Mouse (Mus musculus): Measurements from ENCODE around the gene Fosb. TPM values are rescaled to one million over a fixed set of nuclear protein-coding genes. Genes with fewer than 3 reads are reported as not detected.

Gene Fosb
- total RNA-seq, 2 experiments from 2014 or later = 0.69 to 0.90 TPM

- intact Hi-C loops (cut with DNase I; ENCODE audit: low total_unique reads) = no loop called here
- no peak for DNase-seq
Observed at GRCm38 (mm10) chr7:19335583-19335982, 25.7 kb upstream of the Fosb start.

DNA sequence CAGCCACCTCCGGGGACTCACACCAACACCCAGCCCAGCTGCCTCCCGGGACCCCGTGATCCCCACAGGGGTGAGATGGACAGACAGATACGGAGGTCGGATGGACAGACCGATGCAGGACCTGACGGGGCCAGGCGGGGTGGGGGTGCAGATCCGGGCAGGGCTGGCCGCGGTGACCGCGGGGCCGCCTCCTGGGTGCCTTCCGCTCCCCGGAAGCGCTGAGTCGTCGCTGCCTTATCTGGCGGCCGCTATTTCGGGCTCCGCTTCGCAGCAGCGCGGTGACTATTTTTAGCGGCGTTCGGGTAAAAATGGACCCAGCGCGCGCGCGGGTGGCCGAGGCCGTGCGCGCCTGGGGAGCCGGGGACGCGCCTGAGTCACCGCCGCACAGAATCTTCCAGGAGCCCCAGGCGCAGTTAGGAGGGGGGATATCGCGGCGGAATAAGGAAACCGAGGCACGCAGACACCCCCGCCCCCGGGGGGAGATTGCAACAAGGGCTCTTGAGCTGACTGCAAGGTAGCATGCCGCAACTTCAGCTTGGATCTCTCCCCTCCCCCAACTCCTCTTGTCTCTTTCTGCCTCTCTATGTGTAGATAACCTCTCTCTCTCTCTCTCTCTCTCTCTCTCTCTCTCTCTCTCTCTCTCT lies 23.0 kb upstream of the Fosb start:
- intact Hi-C loops (cut with DNase I; ENCODE audit: low total_unique reads) = no loop called here
- peak; percentile 82 for DNase-seq

GRCm38 (mm10) chr7:19331910-19332309 lies 22.1 kb upstream of the Fosb start:
- intact Hi-C loops (cut with DNase I; ENCODE audit: low total_unique reads) = no loop called here
- DNase-seq = no peak

DNA sequence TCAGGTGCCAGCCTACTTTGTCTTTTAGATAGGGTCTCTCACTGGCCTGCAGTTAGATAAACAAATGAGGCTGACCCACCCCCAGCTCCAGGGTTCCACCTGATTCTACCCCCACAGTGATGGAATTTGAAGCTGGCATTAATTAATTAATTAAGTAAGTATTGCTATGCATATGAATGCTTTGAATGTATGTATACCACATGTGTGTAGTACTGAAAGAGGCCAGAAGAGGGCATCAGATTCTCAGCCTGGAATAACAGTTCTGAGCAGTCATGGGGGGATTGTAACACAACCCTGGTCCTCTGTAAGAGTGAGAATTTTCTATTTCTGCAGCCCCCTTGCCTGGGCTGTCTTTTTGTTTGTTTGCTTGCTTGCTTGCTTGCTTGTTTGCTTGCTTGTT lies 18.6 kb upstream of the Fosb start:
- intact Hi-C loops (cut with DNase I; ENCODE audit: low total_unique reads) = no loop called here
- DNase-seq = no peak

DNA sequence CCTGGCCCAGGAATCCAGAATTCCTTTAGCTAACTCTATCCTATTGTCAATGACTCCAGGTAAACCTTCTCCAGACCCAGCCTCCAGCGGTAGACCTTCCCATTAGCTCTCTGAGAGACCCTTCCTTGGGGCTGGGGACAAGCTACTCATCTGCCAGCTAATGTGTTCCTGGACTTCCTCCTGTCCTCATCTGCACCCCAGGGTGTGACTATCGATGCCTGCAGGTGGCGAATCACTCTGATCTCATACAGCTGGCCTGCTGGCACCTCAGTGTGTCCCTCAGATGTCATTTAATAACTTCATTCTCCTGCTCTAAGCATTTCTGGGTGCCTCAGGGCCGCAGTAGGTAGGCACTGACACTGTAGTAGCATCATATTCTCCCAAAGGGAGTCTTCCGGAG lies 17.9 kb upstream of the Fosb start:
- DNase-seq = no peak
- intact Hi-C loops (cut with DNase I; ENCODE audit: low total_unique reads) = no loop called here

DNA sequence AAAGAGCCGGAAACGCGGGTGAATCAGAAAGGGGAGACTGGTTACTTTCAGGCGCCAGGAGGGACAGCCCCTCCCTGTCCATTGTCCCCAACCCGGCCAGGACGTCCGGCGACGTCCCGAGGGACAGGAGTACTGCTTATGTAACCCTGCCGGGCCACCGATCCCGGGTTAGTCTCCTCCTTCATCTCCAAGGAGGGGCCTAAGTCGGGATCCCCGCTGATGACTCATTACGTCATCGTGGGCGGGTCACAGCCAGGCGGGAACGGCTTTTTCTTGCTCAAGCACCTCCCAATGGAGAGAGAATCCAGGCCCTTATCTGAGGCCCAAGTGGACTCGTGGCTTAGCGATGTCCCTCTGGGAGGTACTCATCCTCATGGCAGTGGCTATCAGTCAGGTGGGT lies 17.3 kb upstream of the Fosb start:
- DNase-seq = peak; percentile 92
- intact Hi-C loops (cut with DNase I; ENCODE audit: low total_unique reads) = no loop called here

GRCm38 (mm10) chr7:19326359-19326758 lies 16.5 kb upstream of the Fosb start:
- intact Hi-C loops (cut with DNase I; ENCODE audit: low total_unique reads) = no loop called here
- peak; percentile 92 for DNase-seq

GRCm38 (mm10) chr7:19325262-19326199 lies 15.7 kb upstream of the Fosb start:
- no peak for DNase-seq
- intact Hi-C loops (cut with DNase I; ENCODE audit: low total_unique reads) = no loop called here

- intact Hi-C loops (cut with DNase I; ENCODE audit: low total_unique reads) = no loop called here
- DNase-seq = no peak
Observed at GRCm38 (mm10) chr7:19324221-19324620, 14.4 kb upstream of the Fosb start.

GRCm38 (mm10) chr7:19322489-19322888 lies 12.6 kb upstream of the Fosb start:
- no peak for DNase-seq
- intact Hi-C loops (cut with DNase I; ENCODE audit: low total_unique reads) = no loop called here

- no peak for DNase-seq
Observed at GRCm38 (mm10) chr7:19321464-19321863, 11.6 kb upstream of the Fosb start.

GRCm38 (mm10) chr7:19320637-19321036 lies 10.8 kb upstream of the Fosb start:
- intact Hi-C loops (cut with DNase I; ENCODE audit: low total_unique reads) = no loop called here
- no peak for DNase-seq

More at GRCm38 (mm10) chr7:19321464-19321863, 11.6 kb upstream of the Fosb start:
- intact Hi-C loops (cut with DNase I; ENCODE audit: low total_unique reads) = no loop called here

DNA sequence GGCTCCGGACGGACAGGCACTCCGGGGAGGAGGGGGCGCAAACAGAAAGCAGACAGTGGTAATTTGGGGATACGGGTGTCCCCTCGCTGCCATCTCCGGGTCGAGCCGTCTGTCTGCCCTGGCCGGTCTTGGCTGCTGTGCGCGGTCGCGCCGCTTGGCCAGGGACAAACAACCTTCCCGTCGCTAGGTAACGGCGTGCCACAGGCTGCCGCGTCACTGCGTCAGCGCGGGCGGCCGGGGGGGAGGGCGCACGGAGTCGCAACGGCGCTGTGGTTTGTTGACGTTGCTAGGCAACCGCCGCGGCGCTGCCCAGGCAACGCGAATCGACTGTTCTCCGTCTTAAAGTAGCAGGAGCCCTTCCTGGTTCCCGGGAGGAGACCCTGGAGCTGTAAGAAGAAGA lies 10.1 kb upstream of the Fosb start:
- peak; percentile 98 for DNase-seq
- intact Hi-C loops (cut with DNase I; ENCODE audit: low total_unique reads) = no loop called here

- intact Hi-C loops (cut with DNase I; ENCODE audit: low total_unique reads) = no loop called here
- DNase-seq = no peak
Observed at GRCm38 (mm10) chr7:19319458-19319857, 9.6 kb upstream of the Fosb start.

GRCm38 (mm10) chr7:19318676-19319075 lies 8.8 kb upstream of the Fosb start:
- intact Hi-C loops (cut with DNase I; ENCODE audit: low total_unique reads) = no loop called here
- no peak for DNase-seq

- intact Hi-C loops (cut with DNase I; ENCODE audit: low total_unique reads) = no loop called here
- DNase-seq = no peak
Observed at GRCm38 (mm10) chr7:19318201-19318600, 8.3 kb upstream of the Fosb start.

DNA sequence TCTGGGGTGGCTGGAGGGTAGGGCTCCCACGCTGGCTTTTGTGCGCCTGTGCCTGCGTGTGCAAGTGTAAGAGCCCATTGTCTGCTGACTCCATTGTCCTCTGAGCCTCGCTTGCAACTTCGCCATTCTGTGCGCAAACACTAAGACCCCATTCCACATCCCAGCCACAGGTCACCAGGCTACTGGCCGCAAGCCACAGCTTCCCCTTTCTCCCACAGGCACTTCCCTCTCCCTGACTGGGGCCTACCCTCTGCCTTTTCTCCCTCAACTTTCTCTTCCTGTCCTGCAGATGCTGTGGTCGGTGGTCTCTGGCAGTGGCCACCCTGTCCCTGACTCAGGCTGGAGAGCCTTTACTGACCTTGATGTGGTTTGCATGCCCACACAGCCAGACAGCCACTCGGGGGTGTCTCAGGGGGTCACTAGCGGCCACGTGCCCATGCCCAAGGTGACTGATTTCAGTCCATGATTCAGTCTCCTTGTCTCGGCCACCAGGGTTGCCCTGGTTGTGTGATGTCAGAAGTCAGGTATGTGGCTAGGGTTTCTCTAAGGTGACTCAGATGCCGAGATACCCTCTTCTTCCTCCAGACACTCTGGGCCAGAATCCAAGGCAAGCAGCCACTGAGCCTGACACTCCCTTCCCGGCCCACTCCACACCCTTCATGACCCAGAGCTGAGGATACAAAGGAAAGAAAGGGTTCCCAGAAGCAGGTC lies 6.8 kb upstream of the Fosb start:
- intact Hi-C loops (cut with DNase I; ENCODE audit: low total_unique reads) = no loop called here
- DNase-seq = peak; percentile 35

- no peak for DNase-seq
- intact Hi-C loops (cut with DNase I; ENCODE audit: low total_unique reads) = no loop called here
Observed at GRCm38 (mm10) chr7:19314033-19314432, 4.2 kb upstream of the Fosb start.

GRCm38 (mm10) chr7:19311991-19312390 lies 2.1 kb upstream of the Fosb start:
- no peak for DNase-seq
- intact Hi-C loops (cut with DNase I; ENCODE audit: low total_unique reads) = no loop called here

DNA sequence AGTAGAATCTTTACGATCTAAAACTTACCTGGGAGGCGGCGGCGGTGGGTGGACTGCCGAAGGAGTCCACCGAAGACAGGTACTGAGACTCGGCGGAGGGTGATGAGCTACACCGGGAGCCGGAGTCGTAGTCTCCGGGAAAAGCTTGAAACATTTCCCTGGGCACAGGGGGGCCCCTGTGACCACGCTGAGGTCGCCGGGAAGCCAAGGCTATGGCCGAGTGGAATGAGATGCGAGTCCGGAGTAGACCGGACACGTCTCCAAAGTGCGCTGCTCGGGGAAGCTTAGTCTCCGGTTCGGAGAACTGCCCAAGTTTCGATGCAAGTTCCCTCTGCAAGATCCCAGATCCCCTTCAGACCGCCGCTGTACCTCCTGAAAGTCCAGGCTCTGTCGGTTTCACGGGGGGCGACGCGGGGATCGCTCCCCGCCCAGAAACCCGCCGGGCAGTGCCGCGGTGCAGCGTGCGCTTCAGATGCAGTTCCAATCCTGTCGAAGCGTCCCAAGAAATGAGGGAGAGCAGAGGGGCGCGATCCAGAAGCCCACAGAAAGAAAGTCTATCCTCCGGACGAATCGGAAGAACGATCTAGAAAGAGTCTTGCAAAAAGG lies 470 bp downstream of the Fosb start:
- no peak for DNase-seq
- intact Hi-C loops (cut with DNase I; ENCODE audit: low total_unique reads) = no loop called here

Measured in gastrocnemius, postnatal 14 days (tissue).